29 mouse cellular contexts compared by ENCODE assay signal in the genomic region with DNA sequence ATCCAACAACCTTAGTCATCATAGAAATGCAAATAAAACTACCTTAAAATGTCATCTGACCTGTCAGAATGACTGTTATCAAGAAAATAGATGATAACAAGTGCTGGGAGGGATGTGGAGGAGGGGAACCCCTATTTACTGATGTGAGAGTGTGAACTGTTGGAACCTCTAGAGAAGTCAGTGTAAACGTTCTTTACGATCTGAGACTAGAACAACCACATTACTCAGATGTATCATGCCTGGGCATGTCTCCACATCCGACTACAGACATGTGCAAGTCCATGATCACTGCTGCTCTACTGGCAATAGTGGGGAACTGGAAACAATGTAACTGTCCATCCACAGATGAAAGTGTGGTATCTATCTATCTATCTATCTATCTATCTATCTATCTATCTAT. TPM values are rescaled to one million over a fixed set of nuclear protein-coding genes. Genes with fewer than 3 reads are reported as not detected.
DNase-seq lines count a peak whose midpoint lies in the region; ATAC-seq and TF ChIP-seq lines count a peak whose summit lies in the region.
"Had no signal": no experiment of that assay in that cellular context is flagged by ENCODE, and none has a peak within 500 bp of the region (broad histone marks: within the 10 kb centered on the region; RNA-seq: fewer than 3 reads in every experiment).

No protein-coding gene starts in this region.

- no peaks in the 10 kb centered on the region for H3K36me3 ChIP-seq in stomach, postnatal 0 days (ENCODE audit: control insufficient read depth, insufficient read depth, low read length)
- H3K36me3 ChIP-seq: embryonic facial prominence, embryonic 10.5 days; embryonic facial prominence, embryonic 13.5 days; forebrain, embryonic 10.5 days; heart, embryonic 10.5 days; heart, embryonic 13.5 days; intestine, embryonic 15.5 days had no signal

- H3K4me3 ChIP-seq in stomach, postnatal 0 days (ENCODE audit: low read depth, low read length) = no peak overlapping the region
- H3K4me3 ChIP-seq: embryonic facial prominence, embryonic 10.5 days; embryonic facial prominence, embryonic 13.5 days; forebrain, embryonic 10.5 days; forebrain, embryonic 13.5 days; heart, adult 2 months; heart, embryonic 10.5 days; heart, embryonic 13.5 days; intestine, embryonic 15.5 days had no signal

- WGBS in stomach, postnatal 0 days = 27% methylated on average over 3 of the region's 3 CpGs

- no peak overlapping the region for H3K27ac ChIP-seq in stomach, postnatal 0 days (replicated peaks)
- H3K27ac ChIP-seq: embryonic facial prominence, embryonic 10.5 days; embryonic facial prominence, embryonic 13.5 days; forebrain, embryonic 10.5 days; forebrain, embryonic 13.5 days; heart, adult 2 months; heart, embryonic 10.5 days; heart, embryonic 13.5 days; hindbrain, embryonic 14.5 days; hindbrain, postnatal 0 days; intestine, embryonic 15.5 days had no signal

- H3K9me3 ChIP-seq in stomach, postnatal 0 days (ENCODE audit: control insufficient read depth, low read length) = no peaks in the 10 kb centered on the region
- H3K9me3 ChIP-seq: embryonic facial prominence, embryonic 10.5 days; embryonic facial prominence, embryonic 13.5 days; forebrain, embryonic 10.5 days; forebrain, embryonic 13.5 days; heart, embryonic 10.5 days; heart, embryonic 13.5 days; intestine, embryonic 15.5 days had no signal

- no peak for TF ChIP-seq EP300 in stomach, postnatal 0 days (optimal IDR thresholded peaks at IDR 0.05)

- no peaks in the 10 kb centered on the region for H3K27me3 ChIP-seq in stomach, postnatal 0 days (ENCODE audit: control insufficient read depth, insufficient read depth, low read length)
- H3K27me3 ChIP-seq: embryonic facial prominence, embryonic 13.5 days; forebrain, embryonic 13.5 days; heart, embryonic 13.5 days; intestine, embryonic 15.5 days had no signal

- H3K4me2 ChIP-seq in stomach, postnatal 0 days (replicated peaks; ENCODE audit: low read depth) = no peak overlapping the region
- H3K4me2 ChIP-seq: embryonic facial prominence, embryonic 13.5 days; forebrain, embryonic 13.5 days; heart, embryonic 13.5 days; hindbrain, embryonic 14.5 days; intestine, embryonic 15.5 days had no signal

- H3K4me1 ChIP-seq in stomach, postnatal 0 days (replicated peaks; ENCODE audit: control insufficient read depth, insufficient read depth) = no peaks in the 10 kb centered on the region
- H3K4me1 ChIP-seq: embryonic facial prominence, embryonic 10.5 days; embryonic facial prominence, embryonic 13.5 days; forebrain, embryonic 10.5 days; forebrain, embryonic 13.5 days; heart, embryonic 10.5 days; heart, embryonic 13.5 days; intestine, embryonic 15.5 days had no signal

- peak; percentile 45 for DNase-seq in CD4-positive helper T cell, adult 2 months (ENCODE audit: low read depth, low spot score)
- DNase-seq in frontal cortex, adult 2 months (ENCODE audit: extremely low spot score in 1 of 2, low spot score in 1 of 2) = no peak
- no peak for DNase-seq in adrenal gland, adult 8-10 months
- no peak for DNase-seq in thymus, adult 18-20 months
- no peak for DNase-seq in stomach, postnatal 0 days (ENCODE audit: low spot score)
- DNase-seq: adrenal gland, postnatal 25 days; cerebellum, adult 11-12 months; cerebellum, adult 8-10 months; cerebellum, postnatal 10 days; cerebellum, postnatal 36 days; embryo, embryonic 11 days; gastrocnemius, postnatal 36 days; heart, adult 2 months; heart, postnatal 14 days; heart, postnatal 4 days; kidney, adult 11 months had no signal

- ATAC-seq in CD4-positive, CD25-positive, alpha-beta regulatory T cell, adult 4 months = peak; percentile 80
- ATAC-seq in activated CD4-positive, CD25-positive, alpha-beta regulatory T cell, adult 4 months = peak; percentile 79
- ATAC-seq in inflammation-experienced regulatory T-cells, adult 6 months = peak; percentile 75
- ATAC-seq in stomach, postnatal 0 days (ENCODE audit: low FRiP score, low TSS enrichment) = no peak
- ATAC-seq: forebrain, embryonic 13.5 days; forebrain, embryonic 16.5 days; hindbrain, postnatal 0 days; intestine, embryonic 15.5 days had no signal

- no peak for TF ChIP-seq CTCF in stomach, postnatal 0 days (IDR thresholded peaks at IDR 0.05; ENCODE audit: low read depth)

- H3K9ac ChIP-seq in stomach, postnatal 0 days (ENCODE audit: low read length) = no peak overlapping the region
- H3K9ac ChIP-seq: embryonic facial prominence, embryonic 13.5 days; forebrain, embryonic 13.5 days; heart, embryonic 13.5 days; hindbrain, embryonic 14.5 days; intestine, embryonic 15.5 days had no signal

RNA-seq across cellular contexts. Expression of a gene that starts 16.5 kb away (rescaled TPM):
- polyA plus RNA-seq in CD4-positive, CD25-positive, alpha-beta regulatory T cell, adult 4 months (2017; shearing (Covaris generic)) = 100 to 1,000 TPM in 1 of 2 experiments, 10 to 100 TPM in 1; 64.6 to 103 TPM
- 10 to 100 TPM; 76.1 to 91.4 TPM for polyA plus RNA-seq in activated CD4-positive, CD25-positive, alpha-beta regulatory T cell, adult 4 months (2017; shearing (Covaris generic))
- 10 to 100 TPM; 55.0 to 86.9 (median 86.3) TPM for polyA plus RNA-seq in inflammation-experienced regulatory T-cells, adult 6 months (2017; shearing (Covaris generic))
- polyA plus RNA-seq in frontal cortex, adult 2 months (2012; rRNA removed) = 53.9 and 54.9 TPM in 2 replicates
- 100 to 1,000 TPM; 132 to 175 (median 155) TPM for total RNA-seq in adrenal gland, adult 8-10 months (2022)
- polyA plus RNA-seq in stomach, postnatal 0 days (2015; fragmentation: Nextera tagmentation; extraction: Ambion mirVana) = 69.3 and 76.2 TPM in 2 replicates

RNA-seq across cellular contexts. Expression of a gene that starts 36.7 kb away (rescaled TPM):
- 10 to 100 TPM; 62.4 to 63.0 TPM for polyA plus RNA-seq in CD4-positive, CD25-positive, alpha-beta regulatory T cell, adult 4 months (2017; shearing (Covaris generic))
- polyA plus RNA-seq in activated CD4-positive, CD25-positive, alpha-beta regulatory T cell, adult 4 months (2017; shearing (Covaris generic)) = 10 to 100 TPM; 50.2 to 69.5 TPM
- 10 to 100 TPM; 59.7 to 63.1 (median 61.0) TPM for polyA plus RNA-seq in inflammation-experienced regulatory T-cells, adult 6 months (2017; shearing (Covaris generic))
- polyA plus RNA-seq in frontal cortex, adult 2 months (2012; rRNA removed) = 11.4 and 12.4 TPM in 2 replicates
- 10 to 100 TPM; 33.0 to 43.2 (median 38.8) TPM for total RNA-seq in adrenal gland, adult 8-10 months (2022)
- 9.2 and 9.6 TPM in 2 replicates for polyA plus RNA-seq in stomach, postnatal 0 days (2015; fragmentation: Nextera tagmentation; extraction: Ambion mirVana)
